Mouse (Mus musculus) lung, adult 2 months (tissue): Measurements from ENCODE around the gene Pappa2.

ENCODE experiments used
- CTCF ChIP-seq: fragments of 200-500 bp; IDR thresholded peaks from 2 replicates; pipeline ENCODE4 v1.5.1; 2011; ENCODE audit warnings: mild to moderate bottlenecking, low read length, control low read depth; ENCODE audit not compliant: insufficient read depth
- POLR2A ChIP-seq: fragments of 200-500 bp; IDR thresholded peaks from 2 replicates; pipeline ENCODE4 v1.6.1; 2011; ENCODE audit warnings: low read depth, mild to moderate bottlenecking, control low read depth, low read length, borderline replicate concordance; ENCODE audit errors: extremely low read depth

DNA sequence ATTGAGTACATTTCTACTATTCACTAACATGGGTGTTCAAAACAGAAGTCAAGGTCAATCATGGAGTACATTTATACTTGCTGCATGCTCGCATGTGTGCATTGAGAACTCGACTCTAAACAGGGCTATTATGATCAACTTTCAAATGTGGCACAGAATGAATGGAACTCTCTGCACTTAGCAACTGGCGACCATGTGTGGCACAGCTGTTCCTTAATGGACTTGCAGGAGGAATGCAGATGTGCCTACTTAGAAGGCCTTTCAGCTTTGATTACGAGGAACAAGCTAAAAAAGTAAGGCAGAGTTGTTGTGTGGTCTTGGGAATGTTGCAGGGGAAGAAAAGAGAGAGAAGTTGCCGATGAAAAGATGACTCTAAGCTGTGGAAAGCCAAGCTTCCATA, 120.1 kb downstream of the Pappa2 start:
- no peak for TF ChIP-seq CTCF
- TF ChIP-seq POLR2A, result no peak
